8 mouse cellular contexts compared by ENCODE assay signal in the genomic region with DNA sequence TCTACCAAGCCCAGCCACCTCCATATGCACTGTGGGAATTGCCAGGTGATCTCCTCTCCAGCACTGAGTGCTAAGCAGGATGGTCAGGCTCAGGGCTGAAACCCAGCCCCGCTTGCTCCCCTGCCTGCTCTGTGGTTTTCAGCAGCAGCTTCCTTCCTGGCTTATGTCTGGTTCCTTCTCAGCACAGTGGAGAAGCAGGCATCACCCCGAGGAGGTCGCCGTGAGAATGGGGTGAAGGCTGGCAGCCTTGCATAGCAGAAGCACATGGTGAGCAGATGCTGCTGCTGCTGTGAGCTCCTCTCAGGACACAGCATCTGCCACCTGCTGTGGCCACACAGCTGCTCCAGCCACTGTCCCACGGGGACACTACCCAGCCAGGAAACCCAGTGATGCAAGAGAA. TPM values are rescaled to one million over a fixed set of nuclear protein-coding genes. Genes with fewer than 3 reads are reported as not detected.
DNase-seq lines count a peak whose midpoint lies in the region; ATAC-seq and TF ChIP-seq lines count a peak whose summit lies in the region.
"Had no signal": no experiment of that assay in that cellular context is flagged by ENCODE, and none has a peak within 500 bp of the region (broad histone marks: within the 10 kb centered on the region; RNA-seq: fewer than 3 reads in every experiment).

No protein-coding gene starts in this region.

- H3K9ac ChIP-seq in embryonic facial prominence, embryonic 14.5 days (ENCODE audit: low read depth, low read length) = no peak overlapping the region
- no peak overlapping the region for H3K9ac ChIP-seq in hindbrain, embryonic 13.5 days
- H3K9ac ChIP-seq in stomach, embryonic 14.5 days (replicated peaks; ENCODE audit: low read depth, low read length) = no peak overlapping the region

- no peak overlapping the region for H3K4me2 ChIP-seq in embryonic facial prominence, embryonic 14.5 days (ENCODE audit: low read depth, low read length)
- H3K4me2 ChIP-seq in hindbrain, embryonic 13.5 days = no peak overlapping the region
- no peak overlapping the region for H3K4me2 ChIP-seq in stomach, embryonic 14.5 days (replicated peaks; ENCODE audit: low read depth, low read length)

- peaks cover 19% of the 10 kb centered on the region for H3K4me1 ChIP-seq in embryonic facial prominence, embryonic 14.5 days (ENCODE audit: control insufficient read depth, insufficient read depth, low read length)
- peaks cover 25% of the 10 kb centered on the region for H3K4me1 ChIP-seq in hindbrain, embryonic 13.5 days (replicated peaks)
- peaks cover 38% of the 10 kb centered on the region for H3K4me1 ChIP-seq in stomach, embryonic 14.5 days (ENCODE audit: control insufficient read depth, insufficient read depth, low read length)

- intact Hi-C loops in left cerebral cortex, adult 2 months (cut with DNase I) = no loop called here
- intact Hi-C loops in left cerebral cortex, postnatal 14 days (cut with DNase I) = no loop called here

- no peak for DNase-seq in left cerebral cortex, adult 2 months (ENCODE audit: extremely low spot score in 1 of 2, low spot score in 2 of 2)
- DNase-seq in left cerebral cortex, postnatal 14 days (ENCODE audit: low spot score in 2 of 2) = no peak
- no peak for DNase-seq in embryonic facial prominence, embryonic 14.5 days (ENCODE audit: low spot score)
- DNase-seq in ovary, postnatal 36 days (ENCODE audit: low spot score) = no peak
- DNase-seq in gastrocnemius, postnatal 10 days = no peak
- DNase-seq: cerebellum, adult 2 months had no signal

- H3K27ac ChIP-seq in left cerebral cortex, adult 2 months = peak overlapping the region; percentile 95
- H3K27ac ChIP-seq in embryonic facial prominence, embryonic 14.5 days (replicated peaks; ENCODE audit: low read depth, low read length) = peak overlapping the region; percentile 35
- H3K27ac ChIP-seq in hindbrain, embryonic 13.5 days = peak overlapping the region; percentile 36
- peak overlapping the region; percentile 85 for H3K27ac ChIP-seq in stomach, embryonic 14.5 days (ENCODE audit: low read length)

- no peak overlapping the region for H3K4me3 ChIP-seq in left cerebral cortex, adult 2 months
- no peak overlapping the region for H3K4me3 ChIP-seq in embryonic facial prominence, embryonic 14.5 days (ENCODE audit: low read depth, low read length)
- H3K4me3 ChIP-seq in hindbrain, embryonic 13.5 days = no peak overlapping the region
- H3K4me3 ChIP-seq in stomach, embryonic 14.5 days (ENCODE audit: low read depth, low read length) = no peak overlapping the region

- no peaks in the 10 kb centered on the region for H3K36me3 ChIP-seq in embryonic facial prominence, embryonic 14.5 days (ENCODE audit: control insufficient read depth, insufficient read depth, low read length)
- no peaks in the 10 kb centered on the region for H3K36me3 ChIP-seq in hindbrain, embryonic 13.5 days
- no peaks in the 10 kb centered on the region for H3K36me3 ChIP-seq in stomach, embryonic 14.5 days (ENCODE audit: control insufficient read depth, insufficient read depth, low read length)

- WGBS in embryonic facial prominence, embryonic 14.5 days = 20% methylated on average over 5 of the region's 5 CpGs
- 63% methylated on average over 5 of the region's 5 CpGs for WGBS in hindbrain, embryonic 13.5 days
- 38% methylated on average over 5 of the region's 5 CpGs for WGBS in stomach, embryonic 14.5 days

- no peak for TF ChIP-seq CTCF in left cerebral cortex, adult 2 months (IDR thresholded peaks at IDR 0.05)

- H3K9me3 ChIP-seq in embryonic facial prominence, embryonic 14.5 days (ENCODE audit: control insufficient read depth, low read length) = no peaks in the 10 kb centered on the region
- H3K9me3 ChIP-seq in hindbrain, embryonic 13.5 days = no peaks in the 10 kb centered on the region
- H3K9me3 ChIP-seq in stomach, embryonic 14.5 days (ENCODE audit: control insufficient read depth, low read depth, low read length) = no peaks in the 10 kb centered on the region

- no peaks in the 10 kb centered on the region for H3K27me3 ChIP-seq in embryonic facial prominence, embryonic 14.5 days (replicated peaks; ENCODE audit: control insufficient read depth, insufficient read depth, low read length)
- 0 out of 2 replicates have a peak, but pooled peaks cover 2% of the 10 kb centered on the region for H3K27me3 ChIP-seq in hindbrain, embryonic 13.5 days
- no peaks in the 10 kb centered on the region for H3K27me3 ChIP-seq in stomach, embryonic 14.5 days (ENCODE audit: control insufficient read depth, insufficient read depth, low read length)

- ATAC-seq in embryonic facial prominence, embryonic 14.5 days (ENCODE audit: low read depth) = peak; percentile 35
- ATAC-seq in hindbrain, embryonic 13.5 days (ENCODE audit: low FRiP score) = peak; percentile 28; the same call in 1 of the 2 replicates
- no peak for ATAC-seq in stomach, embryonic 14.5 days (ENCODE audit: insufficient number of reproducible peaks, insufficient read depth, low FRiP score, low read depth)

RNA-seq across cellular contexts. Expression of a gene that starts 33.0 kb away (rescaled TPM):
- total RNA-seq in left cerebral cortex, adult 2 months (2021) = 10 to 100 TPM; 69.9 to 79.7 TPM
- 100 to 1,000 TPM; 105 to 111 TPM for total RNA-seq in left cerebral cortex, postnatal 14 days (2021)
- polyA plus RNA-seq in embryonic facial prominence, embryonic 14.5 days (2014; fragmentation: Nextera tagmentation; extraction: Ambion mirVana) = 0.85 and 1.0 TPM in 2 replicates
- polyA plus RNA-seq in hindbrain, embryonic 13.5 days (2015; fragmentation: Nextera tagmentation; extraction: Ambion mirVana) = 0.78 and 1.0 TPM in 2 replicates
- polyA plus RNA-seq in stomach, embryonic 14.5 days (2014; fragmentation: Nextera tagmentation; extraction: Ambion mirVana) = 5.0 and 6.0 TPM in 2 replicates
- 10 to 100 TPM; 11.6 to 12.7 TPM for total RNA-seq in gastrocnemius, postnatal 10 days (2021)

Comparison
In these comparisons a context has a peak if more than half of its experiments do, and no peak if none do; other contexts are left out.
1. H3K27ac ChIP-seq: peak in every context shown above with its lines; median percentile 95 in left cerebral cortex, adult 2 months; 85 in stomach, embryonic 14.5 days; 36 in hindbrain, embryonic 13.5 days; 35 in embryonic facial prominence, embryonic 14.5 days.
2. RNA of a gene that starts 33.0 kb away (total RNA-seq): 105 to 111 TPM in left cerebral cortex, postnatal 14 days and 69.9 to 79.7 TPM in left cerebral cortex, adult 2 months; 11.6 to 12.7 TPM in gastrocnemius, postnatal 10 days; every median in the first group is over 4 times any median in the second.